Mouse (Mus musculus) frontal cortex, postnatal 36 days (tissue): Measurements from ENCODE around the gene Vmn2r102.

ENCODE experiments used
- DNase-seq, 2 experiments: peaks; one replicate each; pipeline ENCODE4 v3.0.0; 2022; ENCODE audit warnings: low spot score in 2 of 2

Vmn2r102 gene

DNA sequence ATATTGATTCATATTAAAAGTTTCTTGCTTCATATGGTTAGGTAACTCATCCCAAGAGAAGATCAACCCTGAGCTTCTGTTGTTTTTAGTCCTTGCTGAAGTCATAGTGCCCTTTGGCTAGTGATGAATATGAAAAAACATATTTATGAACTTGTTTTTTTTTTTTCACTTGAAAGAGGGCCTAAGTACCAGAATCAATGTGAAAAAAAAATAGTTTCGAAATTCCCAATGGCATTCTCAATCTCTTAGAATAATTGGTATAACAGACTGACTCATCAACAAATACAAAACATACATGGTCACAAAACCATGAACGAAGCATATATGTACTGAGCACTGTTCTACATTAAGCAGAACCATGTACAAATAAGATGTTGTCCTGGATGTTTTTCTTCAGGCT, at the start of gene Vmn2r102:
TSS of gene Vmn2r102 (plus strand) at position 301 of the 400 bp plus-strand sequence.
- no peak for DNase-seq

DNA sequence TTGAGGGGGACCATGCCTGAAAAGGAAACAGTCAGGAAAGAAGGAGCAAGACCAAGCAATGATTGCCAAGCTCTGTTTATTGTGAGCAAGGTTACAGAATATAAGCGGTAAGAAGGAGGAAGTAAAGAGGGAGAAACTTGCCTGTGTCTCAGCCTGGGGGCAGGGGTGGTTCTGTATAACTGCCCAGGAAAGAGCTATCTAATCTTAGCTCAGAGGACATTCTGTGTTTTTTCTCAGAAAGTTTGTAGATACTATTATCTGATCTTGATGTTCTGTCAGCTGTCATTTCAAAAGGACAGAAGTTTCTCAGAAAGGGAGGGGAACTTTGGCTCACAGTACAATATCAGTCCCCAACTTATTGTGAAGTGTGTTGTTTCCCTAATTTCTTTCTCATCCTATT, 30.8 kb upstream of the Vmn2r102 start:
- DNase-seq: no peak

DNA sequence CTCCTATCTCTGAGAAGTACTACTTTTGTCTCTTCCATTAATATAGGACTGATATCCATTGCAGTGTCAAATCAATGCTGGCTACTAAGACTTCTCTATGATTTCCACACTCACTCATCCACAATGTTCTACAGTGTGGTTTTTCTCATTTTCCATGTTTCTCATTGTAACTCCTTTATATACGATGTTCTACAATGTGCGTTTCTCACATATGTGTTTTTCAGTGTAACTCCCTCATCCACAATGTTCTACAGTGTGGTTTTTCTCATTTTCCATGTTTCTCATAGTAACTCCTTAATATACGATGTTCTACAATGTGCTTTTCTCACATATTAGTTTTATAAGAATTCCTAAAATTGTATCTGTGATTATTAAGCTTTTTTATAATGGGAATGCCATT, 1.7 kb upstream of the Vmn2r102 start:
- no peak for DNase-seq

DNA sequence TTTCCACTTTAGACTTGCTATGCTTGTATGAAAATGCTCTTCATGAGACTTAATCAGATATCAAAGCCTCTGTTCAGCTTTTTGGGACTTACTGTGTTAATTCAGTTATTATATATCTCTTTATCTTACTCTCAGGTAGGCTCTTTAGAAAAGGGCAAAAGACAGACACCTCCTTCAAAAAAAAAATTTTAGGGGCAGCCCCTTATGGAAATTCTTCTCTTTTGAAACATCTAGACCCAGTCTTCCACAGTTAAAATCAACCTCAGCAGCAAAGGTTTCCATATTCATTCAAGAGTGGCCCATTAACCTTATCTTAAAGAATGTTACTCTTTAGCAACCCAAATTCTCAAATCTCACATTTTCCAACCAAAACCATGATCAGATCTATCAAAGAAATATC, 31.9 kb downstream of the Vmn2r102 start:
- DNase-seq: no peak
